Mouse (Mus musculus) thymus, postnatal 0 days (tissue): ENCODE data around the gene Ranbp9. TPM values are rescaled to one million over a fixed set of nuclear protein-coding genes. Genes with fewer than 3 reads are reported as not detected.

ENCODE experiments used
- DNase-seq: peaks from one replicate; pipeline ENCODE4 v3.0.0-alpha.2; 2015; ENCODE audit warnings: low spot score
- polyA plus RNA-seq: library from polyadenylated mRNA; unstranded; fragments of >200 nt; fragmentation: Nextera tagmentation; extraction: Ambion mirVana; gene quantifications from 2 replicates; pipeline ENCODE4 v1.2.1, GENCODE M21; 2015

Ranbp9 gene
- polyA plus RNA-seq, 1 experiment from 2014 or later: 15.3 TPM

- DNase-seq: no peak
These were observed 28.9 kb downstream of the Ranbp9 start for GRCm38 (mm10) chr13:43452177-43452576.

GRCm38 (mm10) chr13:43450686-43451085, 30.4 kb downstream of the Ranbp9 start:
- no peak for DNase-seq

GRCm38 (mm10) chr13:43447721-43448120, 33.4 kb downstream of the Ranbp9 start:
- DNase-seq: no peak

GRCm38 (mm10) chr13:43445754-43446153, 35.3 kb downstream of the Ranbp9 start:
- no peak for DNase-seq

- DNase-seq: no peak
These were observed 36.4 kb downstream of the Ranbp9 start for GRCm38 (mm10) chr13:43444717-43445116.

GRCm38 (mm10) chr13:43443706-43444105, 37.4 kb downstream of the Ranbp9 start:
- no peak for DNase-seq

GRCm38 (mm10) chr13:43442551-43442950, 38.5 kb downstream of the Ranbp9 start:
- no peak for DNase-seq

GRCm38 (mm10) chr13:43440376-43440775, 40.7 kb downstream of the Ranbp9 start:
- DNase-seq: no peak

- no peak for DNase-seq
These were observed 47.7 kb downstream of the Ranbp9 start for GRCm38 (mm10) chr13:43433395-43433794.

- no peak for DNase-seq
These were observed 52.6 kb downstream of the Ranbp9 start for GRCm38 (mm10) chr13:43428436-43428835.

- no peak for DNase-seq
These were observed 65.8 kb downstream of the Ranbp9 start for GRCm38 (mm10) chr13:43415249-43415648.

- no peak for DNase-seq
These were observed 67.5 kb downstream of the Ranbp9 start for GRCm38 (mm10) chr13:43413611-43414010.

GRCm38 (mm10) chr13:43412311-43412710, 68.8 kb downstream of the Ranbp9 start:
- no peak for DNase-seq

GRCm38 (mm10) chr13:43399576-43399975, 81.5 kb downstream of the Ranbp9 start:
- DNase-seq: no peak

GRCm38 (mm10) chr13:43398297-43399080, 82.6 kb downstream of the Ranbp9 start, which contains the start of gene Nol7:
Nol7 (plus strand) TSS chr13:43398390.
- peak; percentile 96 for DNase-seq

- peak; percentile 4 for DNase-seq
These were observed 83.3 kb downstream of the Ranbp9 start for GRCm38 (mm10) chr13:43397700-43398296.

GRCm38 (mm10) chr13:43385321-43385720, 95.8 kb downstream of the Ranbp9 start:
- no peak for DNase-seq

GRCm38 (mm10) chr13:43379989-43380388, 101.1 kb downstream of the Ranbp9 start:
- no peak for DNase-seq

GRCm38 (mm10) chr13:43374918-43375432, 106.1 kb downstream of the Ranbp9 start:
- DNase-seq: no peak

GRCm38 (mm10) chr13:43374205-43374604, 106.9 kb downstream of the Ranbp9 start:
- no peak for DNase-seq

GRCm38 (mm10) chr13:43372892-43373291, 108.2 kb downstream of the Ranbp9 start:
- DNase-seq: no peak

- DNase-seq: no peak
These were observed 111.0 kb downstream of the Ranbp9 start for GRCm38 (mm10) chr13:43370063-43370462.

GRCm38 (mm10) chr13:43365825-43366184, 115.3 kb downstream of the Ranbp9 start:
- DNase-seq: no peak
